Mouse (Mus musculus) mesoderm, embryonic 11.5 days (tissue): ENCODE results near the gene Insr.
A peak's percentile ranks its signal among the peaks of the same experiment; 100 is the strongest.
"Not testable (repeated sequence)": the region's sequence is repeated elsewhere in the genome, so short reads cannot be mapped to it uniquely, and the experiment has no call there.

Experiments used
- DNase-seq: peaks from one replicate; pipeline ENCODE4 v3.0.0-alpha.2; 2012; ENCODE audit warnings: low read depth, low spot score

Gene Insr

GRCm38 (mm10) chr8:3232601-3233000 is 46.8 kb downstream of the Insr start:
- DNase-seq: no peak

- DNase-seq: no peak
Observed at GRCm38 (mm10) chr8:3230118-3231060, 49.0 kb downstream of the Insr start.

GRCm38 (mm10) chr8:3227423-3227822 is 52.0 kb downstream of the Insr start:
- no peak for DNase-seq

- DNase-seq: no peak
Observed at GRCm38 (mm10) chr8:3225731-3226130, 53.7 kb downstream of the Insr start.

- no peak for DNase-seq
Observed at GRCm38 (mm10) chr8:3225184-3225583, 54.2 kb downstream of the Insr start.

- no peak for DNase-seq
Observed at GRCm38 (mm10) chr8:3222636-3222965, 56.8 kb downstream of the Insr start.

GRCm38 (mm10) chr8:3221960-3222635 is 57.3 kb downstream of the Insr start:
- no peak for DNase-seq

- peak; percentile 96 for DNase-seq
Observed at GRCm38 (mm10) chr8:3221047-3221959, 58.1 kb downstream of the Insr start.

- DNase-seq: peak; percentile 51
Observed at GRCm38 (mm10) chr8:3220502-3220901, 58.9 kb downstream of the Insr start.

- DNase-seq: no peak
Observed at GRCm38 (mm10) chr8:3219921-3220411, 59.5 kb downstream of the Insr start.

- no peak for DNase-seq
Observed at GRCm38 (mm10) chr8:3219266-3219665, 60.2 kb downstream of the Insr start.

- DNase-seq: no peak
Observed at GRCm38 (mm10) chr8:3216541-3217092, 62.8 kb downstream of the Insr start.

- peak; percentile 15 for DNase-seq
Observed at GRCm38 (mm10) chr8:3215561-3215960, 63.9 kb downstream of the Insr start.

- DNase-seq: no peak
Observed at GRCm38 (mm10) chr8:3214601-3215000, 64.8 kb downstream of the Insr start.

- DNase-seq: no peak
Observed at GRCm38 (mm10) chr8:3211456-3211855, 68.0 kb downstream of the Insr start.

- no peak for DNase-seq
Observed at GRCm38 (mm10) chr8:3209960-3210359, 69.5 kb downstream of the Insr start.

- DNase-seq: peak; percentile 29
Observed at GRCm38 (mm10) chr8:3209268-3209667, 70.1 kb downstream of the Insr start.

GRCm38 (mm10) chr8:3208729-3209128 is 70.7 kb downstream of the Insr start:
- no peak for DNase-seq

GRCm38 (mm10) chr8:3204758-3205443 is 74.5 kb downstream of the Insr start:
- no peak for DNase-seq

- no peak for DNase-seq
Observed at GRCm38 (mm10) chr8:3202792-3203191, 76.6 kb downstream of the Insr start.

GRCm38 (mm10) chr8:3194297-3194696 is 85.1 kb downstream of the Insr start:
- DNase-seq: not testable (repeated sequence)
